Comparison of ENCODE assay signal across 22 mouse cellular contexts in genomic region chr11:21247940-21248339, GRCm38 (mm10). TPM values are rescaled to one million over a fixed set of nuclear protein-coding genes. Genes with fewer than 3 reads are reported as not detected.
DNase-seq lines count a peak whose midpoint lies in the region; ATAC-seq and TF ChIP-seq lines count a peak whose summit lies in the region.
"Had no signal": no experiment of that assay in that cellular context is flagged by ENCODE, and none has a peak within 500 bp of the region (broad histone marks: within the 10 kb centered on the region; RNA-seq: fewer than 3 reads in every experiment).

No protein-coding gene starts in this region.

- no peak overlapping the region for H3K27ac ChIP-seq in hindbrain, embryonic 13.5 days
- H3K27ac ChIP-seq in hindbrain, embryonic 10.5 days, result no peak overlapping the region
- H3K27ac ChIP-seq in kidney, postnatal 0 days, result no peak overlapping the region
- no peak overlapping the region for H3K27ac ChIP-seq in neural tube, embryonic 14.5 days (ENCODE audit: low read depth, low read length)
- H3K27ac ChIP-seq in stomach, postnatal 0 days (replicated peaks), result no peak overlapping the region
- H3K27ac ChIP-seq in forebrain, embryonic 12.5 days, result no peak overlapping the region
- H3K27ac ChIP-seq: liver, embryonic 14.5 days; macrophage; neural tube, embryonic 15.5 days had no signal

- H3K9ac ChIP-seq in hindbrain, embryonic 13.5 days, result no peak overlapping the region
- H3K9ac ChIP-seq in kidney, postnatal 0 days (ENCODE audit: low read depth, low read length), result no peak overlapping the region
- H3K9ac ChIP-seq in neural tube, embryonic 14.5 days (replicated peaks; ENCODE audit: low read depth, low read length), result no peak overlapping the region
- H3K9ac ChIP-seq in stomach, postnatal 0 days (ENCODE audit: low read length), result no peak overlapping the region
- no peak overlapping the region for H3K9ac ChIP-seq in forebrain, embryonic 12.5 days
- H3K9ac ChIP-seq: liver, embryonic 14.5 days; neural tube, embryonic 15.5 days had no signal

- H3K4me3 ChIP-seq in hindbrain, embryonic 13.5 days, result no peak overlapping the region
- no peak overlapping the region for H3K4me3 ChIP-seq in hindbrain, embryonic 10.5 days
- no peak overlapping the region for H3K4me3 ChIP-seq in kidney, postnatal 0 days (replicated peaks; ENCODE audit: low read depth, low read length)
- no peak overlapping the region for H3K4me3 ChIP-seq in neural tube, embryonic 14.5 days (ENCODE audit: low read depth, low read length)
- H3K4me3 ChIP-seq in stomach, postnatal 0 days (ENCODE audit: low read depth, low read length), result no peak overlapping the region
- no peak overlapping the region for H3K4me3 ChIP-seq in forebrain, embryonic 12.5 days (replicated peaks)
- H3K4me3 ChIP-seq: myocyte; neural tube, embryonic 15.5 days had no signal

- no peaks in the 10 kb centered on the region for H3K4me1 ChIP-seq in hindbrain, embryonic 13.5 days (replicated peaks)
- peaks cover 14% of the 10 kb centered on the region for H3K4me1 ChIP-seq in hindbrain, embryonic 10.5 days (replicated peaks)
- no peaks in the 10 kb centered on the region for H3K4me1 ChIP-seq in kidney, postnatal 0 days (replicated peaks; ENCODE audit: insufficient read depth, low read length)
- H3K4me1 ChIP-seq in neural tube, embryonic 14.5 days (ENCODE audit: control insufficient read depth, insufficient read depth, low read length), result no peaks in the 10 kb centered on the region
- H3K4me1 ChIP-seq in stomach, postnatal 0 days (replicated peaks; ENCODE audit: control insufficient read depth, insufficient read depth), result no peaks in the 10 kb centered on the region
- no peaks in the 10 kb centered on the region; the same call in 1 of the 2 replicates for H3K4me1 ChIP-seq in forebrain, embryonic 12.5 days

- peak; percentile 30; the same call in 1 of the 2 replicates for ATAC-seq in hindbrain, embryonic 13.5 days (ENCODE audit: low FRiP score)
- ATAC-seq in kidney, postnatal 0 days (replicated peaks; ENCODE audit: low FRiP score, low read depth), result 0 out of 2 replicates have a peak, but pooled peaks have one; percentile 21
- ATAC-seq in neural tube, embryonic 14.5 days (ENCODE audit: low read depth), result peak; percentile 26; the same call in 1 of the 2 replicates
- ATAC-seq in stomach, postnatal 0 days (ENCODE audit: low FRiP score, low TSS enrichment), result peak; percentile 44; the same call in 1 of the 2 replicates
- ATAC-seq in forebrain, embryonic 12.5 days (ENCODE audit: low FRiP score), result no peak; the same call in 1 of the 2 replicates
- ATAC-seq: forebrain, embryonic 16.5 days had no signal

- TF ChIP-seq EP300 in stomach, postnatal 0 days (optimal IDR thresholded peaks at IDR 0.05), result no peak

- H3K4me2 ChIP-seq in hindbrain, embryonic 13.5 days, result no peak overlapping the region
- H3K4me2 ChIP-seq in kidney, postnatal 0 days (ENCODE audit: low read length), result no peak overlapping the region
- H3K4me2 ChIP-seq in neural tube, embryonic 14.5 days (ENCODE audit: low read depth, low read length), result no peak overlapping the region
- H3K4me2 ChIP-seq in stomach, postnatal 0 days (replicated peaks; ENCODE audit: low read depth), result no peak overlapping the region
- no peak overlapping the region for H3K4me2 ChIP-seq in forebrain, embryonic 12.5 days
- H3K4me2 ChIP-seq: midbrain, embryonic 11.5 days; neural tube, embryonic 15.5 days had no signal

- no peak for TF ChIP-seq CTCF in kidney, postnatal 0 days (IDR thresholded peaks at IDR 0.05; ENCODE audit: low read depth)
- TF ChIP-seq CTCF in stomach, postnatal 0 days (IDR thresholded peaks at IDR 0.05; ENCODE audit: low read depth), result no peak

- no peaks in the 10 kb centered on the region for H3K27me3 ChIP-seq in hindbrain, embryonic 13.5 days
- no peaks in the 10 kb centered on the region for H3K27me3 ChIP-seq in hindbrain, embryonic 10.5 days (ENCODE audit: insufficient read depth, poor library complexity, severe bottlenecking)
- no peaks in the 10 kb centered on the region for H3K27me3 ChIP-seq in kidney, postnatal 0 days (ENCODE audit: insufficient read depth, low read length)
- H3K27me3 ChIP-seq in neural tube, embryonic 14.5 days (ENCODE audit: control insufficient read depth, insufficient read depth, low read length), result no peaks in the 10 kb centered on the region
- no peaks in the 10 kb centered on the region for H3K27me3 ChIP-seq in stomach, postnatal 0 days (ENCODE audit: control insufficient read depth, insufficient read depth, low read length)
- no peaks in the 10 kb centered on the region for H3K27me3 ChIP-seq in forebrain, embryonic 12.5 days
- H3K27me3 ChIP-seq: neural tube, embryonic 15.5 days had no signal

- WGBS in hindbrain, embryonic 13.5 days, result 100% methylated on average over 1 of the region's 1 CpGs
- 88% methylated on average over 1 of the region's 1 CpGs for WGBS in hindbrain, embryonic 10.5 days
- 86% methylated on average over 1 of the region's 1 CpGs for WGBS in kidney, postnatal 0 days
- 100% methylated on average over 1 of the region's 1 CpGs for WGBS in neural tube, embryonic 14.5 days
- WGBS in stomach, postnatal 0 days, result 100% methylated on average over 1 of the region's 1 CpGs
- WGBS in forebrain, embryonic 12.5 days, result 95% methylated on average over 1 of the region's 1 CpGs

- no peak for DNase-seq in hindbrain, embryonic 10.5 days (ENCODE audit: low spot score)
- no peak for DNase-seq in kidney, postnatal 0 days (ENCODE audit: low spot score)
- DNase-seq in kidney, adult 8-10 months, result no peak
- DNase-seq in neural tube, embryonic 10.5 days (ENCODE audit: extremely low spot score, low spot score), result no peak
- DNase-seq in stomach, postnatal 0 days (ENCODE audit: low spot score), result no peak
- DNase-seq: adrenal gland, postnatal 36 days; cerebellum, adult 9-10 months; gastrocnemius, postnatal 36 days; heart, postnatal 4 days; kidney, adult 11 months; kidney, postnatal 14 days; right cerebral cortex, adult 18-20 months; thymus, adult 2 months had no signal

- peaks cover 4% of the 10 kb centered on the region; the same call in 1 of the 2 replicates for H3K36me3 ChIP-seq in hindbrain, embryonic 13.5 days
- H3K36me3 ChIP-seq in hindbrain, embryonic 10.5 days, result peaks cover 15% of the 10 kb centered on the region
- no peaks in the 10 kb centered on the region for H3K36me3 ChIP-seq in kidney, postnatal 0 days (ENCODE audit: insufficient read depth, low read length)
- H3K36me3 ChIP-seq in neural tube, embryonic 14.5 days (ENCODE audit: control insufficient read depth, insufficient read depth, low read length), result no peaks in the 10 kb centered on the region
- no peaks in the 10 kb centered on the region for H3K36me3 ChIP-seq in stomach, postnatal 0 days (ENCODE audit: control insufficient read depth, insufficient read depth, low read length)
- H3K36me3 ChIP-seq in forebrain, embryonic 12.5 days (replicated peaks), result no peaks in the 10 kb centered on the region; the same call in 1 of the 2 replicates
- H3K36me3 ChIP-seq: neural tube, embryonic 15.5 days had no signal

- H3K9me3 ChIP-seq in hindbrain, embryonic 13.5 days, result no peaks in the 10 kb centered on the region
- no peaks in the 10 kb centered on the region for H3K9me3 ChIP-seq in hindbrain, embryonic 10.5 days
- no peaks in the 10 kb centered on the region for H3K9me3 ChIP-seq in kidney, postnatal 0 days (replicated peaks; ENCODE audit: low read length)
- H3K9me3 ChIP-seq in neural tube, embryonic 14.5 days (ENCODE audit: control insufficient read depth, low read length), result no peaks in the 10 kb centered on the region
- no peaks in the 10 kb centered on the region for H3K9me3 ChIP-seq in stomach, postnatal 0 days (ENCODE audit: control insufficient read depth, low read length)
- no peaks in the 10 kb centered on the region for H3K9me3 ChIP-seq in forebrain, embryonic 12.5 days
- H3K9me3 ChIP-seq: neural tube, embryonic 15.5 days had no signal

RNA-seq across cellular contexts. Expression of gene Vps54, which starts 8.9 kb away (rescaled TPM):
- polyA plus RNA-seq in hindbrain, embryonic 13.5 days (2015; fragmentation: Nextera tagmentation; extraction: Ambion mirVana), result 10.1 and 10.5 TPM in 2 replicates
- polyA plus RNA-seq in hindbrain, embryonic 10.5 days (2016; fragmentation: Nextera tagmentation; extraction: Ambion mirVana), result 9.8 and 10.1 TPM in 2 replicates
- polyA plus RNA-seq in kidney, postnatal 0 days (2015; fragmentation: Nextera tagmentation; extraction: Ambion mirVana), result 14.7 and 15.5 TPM in 2 replicates
- 15.7 and 16.3 TPM in 2 replicates for polyA plus RNA-seq in neural tube, embryonic 14.5 days (2014; fragmentation: Nextera tagmentation; extraction: Ambion mirVana)
- polyA plus RNA-seq in stomach, postnatal 0 days (2015; fragmentation: Nextera tagmentation; extraction: Ambion mirVana), result 6.7 and 8.2 TPM in 2 replicates
- polyA plus RNA-seq in forebrain, embryonic 12.5 days (2016; fragmentation: Nextera tagmentation; extraction: Ambion mirVana), result 14.3 and 15.3 TPM in 2 replicates
